Mouse (Mus musculus): ENCODE data around the gene Scrn2. TPM values are rescaled to one million over a fixed set of nuclear protein-coding genes. Genes with fewer than 3 reads are reported as not detected.

Scrn2 gene
- total and polyA plus RNA-seq, 3 experiments: 14.8 to 26.7 TPM; not detected in 1

DNA sequence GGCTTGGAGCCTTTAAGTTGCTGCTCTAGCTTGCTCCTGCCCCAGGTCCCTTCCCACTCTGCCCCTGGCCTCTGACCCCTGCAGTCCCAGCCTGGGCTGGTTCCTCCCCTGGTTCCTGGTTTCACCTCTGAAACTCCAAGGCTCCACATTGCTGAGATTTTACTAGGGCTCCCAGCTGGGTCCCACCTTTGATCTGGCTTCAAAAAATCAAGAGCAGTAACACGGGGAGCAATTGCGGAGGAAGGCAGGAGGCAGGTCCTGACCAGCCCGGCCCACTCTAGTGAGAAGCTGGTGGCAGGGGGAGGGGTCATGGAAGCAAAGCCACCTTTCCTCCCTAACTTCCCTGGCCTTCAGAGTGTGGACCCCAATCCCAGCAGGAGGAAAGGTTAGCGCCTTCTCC is 44.8 kb upstream of the Scrn2 start:
- Histone ChIP-seq H3K27me3 (ENCODE audit: control insufficient read depth in 1 of 2, insufficient read depth in 2 of 2, low read length in 2 of 2) (peaks cover 0 to 4% of the 10 kb centered on the region in 2 experiments; a peak in 2 of 4 replicates), H3K4me3 (ENCODE audit: control insufficient read depth in 1 of 2, insufficient read depth in 1 of 2, low read depth in 2 of 2, low read length in 2 of 2) (no peak overlapping the region), H3K27ac (ENCODE audit: control insufficient read depth, low read depth, low read length) (no peak overlapping the region), H3K9ac (ENCODE audit: control insufficient read depth, low read depth, low read length, poor library complexity, severe bottlenecking) (no peak overlapping the region), H3K4me1 (ENCODE audit: control insufficient read depth in 1 of 2, insufficient read depth in 2 of 2, low read length in 2 of 2) (no peaks in the 10 kb centered on the region), H3K36me3 (ENCODE audit: control insufficient read depth in 1 of 2, insufficient read depth in 2 of 2, low read length in 2 of 2) (no peaks in the 10 kb centered on the region), H3K9me3 (replicated peaks; ENCODE audit: insufficient read depth, low read length) (no peaks in the 10 kb centered on the region), H3K79me2 (ENCODE audit: control insufficient read depth, insufficient read depth, low read length, poor library complexity) (no peaks in the 10 kb centered on the region)
- DNase-seq (ENCODE audit: low read depth, low spot score): no peak
- TF ChIP-seq CHD1 (IDR thresholded peaks at IDR 0.05; ENCODE audit: low read depth, low read length) (no peak), MAFK (IDR thresholded peaks at IDR 0.05; ENCODE audit: borderline replicate concordance, low read depth, low read length) (no peak), ZKSCAN1 (IDR thresholded peaks at IDR 0.05; ENCODE audit: low read depth, low read length) (no peak), CTCF (IDR thresholded peaks at IDR 0.05 in 2 of 3, conservative IDR thresholded peaks at IDR 0.05 in 1 of 3; ENCODE audit: control insufficient read depth in 1 of 3, insufficient read depth in 1 of 3, low read depth in 2 of 3, low read length in 3 of 3, poor library complexity in 1 of 3, severe bottlenecking in 1 of 3) (no peak), ZNF384 (IDR thresholded peaks at IDR 0.05; ENCODE audit: low read depth, low read length) (no peak), KAT2A (conservative IDR thresholded peaks at IDR 0.05; ENCODE audit: low read depth, low read length) (no peak), MXI1 (IDR thresholded peaks at IDR 0.05; ENCODE audit: low read depth, low read length) (no peak), BHLHE40 (IDR thresholded peaks at IDR 0.05; ENCODE audit: borderline replicate concordance, low read depth, low read length) (no peak), POLR2AphosphoS5 (IDR thresholded peaks at IDR 0.05; ENCODE audit: borderline replicate concordance, low read depth, low read length) (no peak), RAD21 (IDR thresholded peaks at IDR 0.05; ENCODE audit: low read depth, low read length) (no peak), USF2 (IDR thresholded peaks at IDR 0.05; ENCODE audit: borderline replicate concordance in 1 of 2, insufficient read depth in 1 of 2, low read depth in 1 of 2, low read length in 2 of 2) (no peak), ELF1 (IDR thresholded peaks at IDR 0.05; ENCODE audit: low read depth, low read length) (no peak), POLR2AphosphoS2 (IDR thresholded peaks at IDR 0.05; ENCODE audit: low read length) (no peak), EP300 (IDR thresholded peaks at IDR 0.05; ENCODE audit: low read depth in 1 of 2, low read length in 2 of 2) (no peak), GABPA (IDR thresholded peaks at IDR 0.05; ENCODE audit: low read depth, low read length) (no peak), JUND (IDR thresholded peaks at IDR 0.05; ENCODE audit: low read depth, low read length) (no peak), NRF1 (IDR thresholded peaks at IDR 0.05; ENCODE audit: insufficient read depth, low read depth, low read length, poor library complexity, severe bottlenecking) (no peak), E2F4 (IDR thresholded peaks at IDR 0.05; ENCODE audit: borderline replicate concordance, low read depth, low read length) (no peak), RCOR1 (IDR thresholded peaks at IDR 0.05; ENCODE audit: low read depth, low read length) (no peak)

- H3K79me2 ChIP-seq (ENCODE audit: control insufficient read depth, insufficient read depth, low read length, poor library complexity): no peaks in the 10 kb centered on the region
- H3K9ac ChIP-seq (ENCODE audit: control insufficient read depth, low read depth, low read length, poor library complexity, severe bottlenecking): no peak overlapping the region
- DNase-seq (ENCODE audit: low read depth, low spot score): no peak
- no peak overlapping the region for H3K27ac ChIP-seq (ENCODE audit: control insufficient read depth, low read depth, low read length)
- TF ChIP-seq GATA1 (IDR thresholded peaks at IDR 0.05; ENCODE audit: low read depth, low read length) (no peak), POLR2AphosphoS5 (IDR thresholded peaks at IDR 0.05; ENCODE audit: borderline replicate concordance, low read depth, low read length) (no peak), MXI1 (IDR thresholded peaks at IDR 0.05; ENCODE audit: low read depth, low read length) (no peak), NRF1 (IDR thresholded peaks at IDR 0.05; ENCODE audit: insufficient read depth, low read depth, low read length, poor library complexity, severe bottlenecking) (no peak), E2F4 (IDR thresholded peaks at IDR 0.05; ENCODE audit: borderline replicate concordance, low read depth, low read length) (no peak), RAD21 (IDR thresholded peaks at IDR 0.05; ENCODE audit: low read depth, low read length) (no peak), TCF12 (IDR thresholded peaks at IDR 0.05; ENCODE audit: low read depth, low read length) (no peak), RCOR1 (IDR thresholded peaks at IDR 0.05; ENCODE audit: low read depth, low read length) (no peak), POLR2AphosphoS2 (IDR thresholded peaks at IDR 0.05; ENCODE audit: low read length) (no peak), JUND (IDR thresholded peaks at IDR 0.05; ENCODE audit: low read depth, low read length) (no peak), MAFK (IDR thresholded peaks at IDR 0.05; ENCODE audit: borderline replicate concordance, low read depth, low read length) (no peak), ZNF384 (IDR thresholded peaks at IDR 0.05; ENCODE audit: low read depth, low read length) (no peak), CTCF (IDR thresholded peaks at IDR 0.05 in 2 of 3, conservative IDR thresholded peaks at IDR 0.05 in 1 of 3; ENCODE audit: control insufficient read depth in 1 of 3, insufficient read depth in 1 of 3, low read depth in 2 of 3, low read length in 3 of 3, poor library complexity in 1 of 3, severe bottlenecking in 1 of 3) (no peak), ETS1 (IDR thresholded peaks at IDR 0.05; ENCODE audit: low read depth, low read length) (no peak), EP300 (IDR thresholded peaks at IDR 0.05; ENCODE audit: low read depth in 1 of 2, low read length in 2 of 2) (no peak), MYB (IDR thresholded peaks at IDR 0.05; ENCODE audit: low read depth, low read length) (no peak), SMC3 (IDR thresholded peaks at IDR 0.05; ENCODE audit: low read depth, low read length) (no peak), UBTF (IDR thresholded peaks at IDR 0.05; ENCODE audit: borderline replicate concordance, insufficient read depth, low read depth, low read length) (no peak)
- peaks cover 0 to 4% of the 10 kb centered on the region in 2 experiments; a peak in 2 of 4 replicates for H3K27me3 ChIP-seq (ENCODE audit: control insufficient read depth in 1 of 2, insufficient read depth in 2 of 2, low read length in 2 of 2)
- no peaks in the 10 kb centered on the region for H3K4me1 ChIP-seq (ENCODE audit: control insufficient read depth in 1 of 2, insufficient read depth in 2 of 2, low read length in 2 of 2)
- H3K36me3 ChIP-seq (ENCODE audit: control insufficient read depth in 1 of 2, insufficient read depth in 2 of 2, low read length in 2 of 2): no peaks in the 10 kb centered on the region
- H3K4me3 ChIP-seq (ENCODE audit: control insufficient read depth in 1 of 2, insufficient read depth in 1 of 2, low read depth in 2 of 2, low read length in 2 of 2): no peak overlapping the region
- H3K9me3 ChIP-seq (replicated peaks; ENCODE audit: insufficient read depth, low read length): no peaks in the 10 kb centered on the region
These were observed 43.3 kb upstream of the Scrn2 start for GRCm38 (mm10) chr11:96986463-96986862.

All from MEL (cell line).